Mouse (Mus musculus) liver, adult 2 months (tissue): ENCODE measurements around the gene Gm5741. TPM values are rescaled to one million over a fixed set of nuclear protein-coding genes. Genes with fewer than 3 reads are reported as not detected.
A peak's percentile ranks its signal among the peaks of the same experiment; 100 is the strongest.

Source experiments
- DNase-seq: peaks from one replicate; pipeline ENCODE4 v3.0.0-alpha.2; 2011; ENCODE audit warnings: low read depth, low spot score; ENCODE audit errors: extremely low read depth
- H3K27ac ChIP-seq: fragments of 200-500 bp; replicated peaks from 2 replicates; pipeline ENCODE4 v1.5.1; 2012; ENCODE audit warnings: low read depth, mild to moderate bottlenecking, control low read depth, inconsistent platforms, low read length; ENCODE audit not compliant: insufficient read depth
- H3K27me3 ChIP-seq: fragments of 200-500 bp; 2 replicates; pipeline ENCODE4 v1.6.1; 2012; ENCODE audit warnings: mild to moderate bottlenecking, moderate library complexity, low read length, inconsistent platforms; ENCODE audit not compliant: control insufficient read depth, insufficient read depth
- H3K36me3 ChIP-seq: fragments of 200-500 bp; 2 replicates; pipeline ENCODE4 v1.6.1; 2012; ENCODE audit warnings: low read length, inconsistent platforms; ENCODE audit not compliant: control insufficient read depth, insufficient read depth
- H3K4me1 ChIP-seq: fragments of 200-500 bp; 2 replicates; pipeline ENCODE4 v1.6.1; 2011; ENCODE audit warnings: low read length; ENCODE audit not compliant: control insufficient read depth, insufficient read depth
- H3K4me3 ChIP-seq: fragments of 200-500 bp; 2 replicates; pipeline ENCODE4 v1.5.1; 2011; ENCODE audit warnings: low read depth, mild to moderate bottlenecking, control low read depth, low read length, moderate library complexity; ENCODE audit not compliant: insufficient read depth
- H3K79me2 ChIP-seq: fragments of 200-500 bp; 2 replicates; pipeline ENCODE4 v1.6.1; 2012; ENCODE audit warnings: inconsistent platforms, mild to moderate bottlenecking, low read length, moderate library complexity; ENCODE audit not compliant: control insufficient read depth, insufficient read depth
- H3K9ac ChIP-seq: fragments of 200-500 bp; 2 replicates; pipeline ENCODE4 v1.6.1; 2012; ENCODE audit warnings: low read depth, mild to moderate bottlenecking, control low read depth, inconsistent platforms, low read length
- CTCF ChIP-seq: fragments of 200-500 bp; IDR thresholded peaks from 2 replicates; pipeline ENCODE4 v1.5.1; 2011; ENCODE audit warnings: low read depth, low read length, control low read depth
- POLR2A ChIP-seq: fragments of 200-500 bp; IDR thresholded peaks from 2 replicates; pipeline ENCODE4 v1.6.1; 2011; ENCODE audit warnings: low read length, control low read depth; ENCODE audit not compliant: insufficient read depth; ENCODE audit errors: extremely low read depth
- WGBS: fragments of 180-500 bp; shearing (Covaris S2); methylation state at CpG from one replicate; pipeline ENCODE4 v1.1.7; 2018; 5-methylcytosine and 5-hydroxymethylcytosine counted together
- polyA plus RNA-seq: library from polyadenylated mRNA; depleted of rRNA; stranded (reverse); fragments of >200 nt; gene quantifications from 2 replicates; pipeline ENCODE4 v1.2.3, GENCODE M21; 2012
- total RNA-seq: library from RNA; depleted of rRNA; stranded (reverse); fragments of >200 nt; gene quantifications from 2 replicates; pipeline ENCODE4 v1.2.3, GENCODE M21; 2014

Gm5741 gene
- total and polyA plus RNA-seq, 2 experiments: not detected

GRCm38 (mm10) chr8:85080532-85081215 is 12.9 kb upstream of the Gm5741 start, which contains the start of gene Wdr83os:
TSS of gene Wdr83os (plus strand) at chr8:85080740.
- peaks cover 7% of the 10 kb centered on the region for H3K36me3 ChIP-seq
- peak; percentile 76 for DNase-seq
- TF ChIP-seq POLR2A (no peak), CTCF (no peak)
- WGBS: under 1% methylated on average over 30 of the region's 30 CpGs
- H3K4me3 ChIP-seq: peak within 1 kb of the TSS; percentile 87
- peaks cover 5% of the 10 kb centered on the region; the same call in 1 of the 2 replicates for H3K79me2 ChIP-seq
- peak within 1 kb of the TSS; percentile 92 for H3K9ac ChIP-seq
- peaks cover 25% of the 10 kb centered on the region for H3K4me1 ChIP-seq
- H3K27me3 ChIP-seq: no peaks in the 10 kb centered on the region
- H3K27ac ChIP-seq: peak within 1 kb of the TSS; percentile 49

DNA sequence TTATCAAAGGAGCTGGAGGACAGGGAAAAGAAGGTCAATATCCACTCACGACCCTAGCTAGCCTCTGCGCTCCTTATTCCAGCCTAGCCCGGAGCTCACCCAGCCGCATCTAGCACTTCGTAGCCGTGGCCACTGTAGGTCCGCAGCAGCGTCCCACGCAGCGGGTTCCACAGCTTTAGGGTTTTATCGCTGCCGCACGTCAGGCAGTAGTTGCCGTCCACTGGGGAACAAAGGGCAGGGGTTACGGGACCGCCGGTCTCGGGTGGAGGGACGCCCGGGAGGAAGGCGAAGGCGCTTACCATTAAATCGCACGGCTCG is 12.4 kb upstream of the Gm5741 start:
- H3K4me1 ChIP-seq: peaks cover 25% of the 10 kb centered on the region
- peak overlapping the region; percentile 22 for H3K27ac ChIP-seq
- 0% methylated on average over 25 of the region's 25 CpGs for WGBS
- no peaks in the 10 kb centered on the region for H3K27me3 ChIP-seq
- H3K79me2 ChIP-seq: peaks cover 5% of the 10 kb centered on the region; the same call in 1 of the 2 replicates
- H3K4me3 ChIP-seq: peak overlapping the region; percentile 87
- TF ChIP-seq POLR2A (no peak), CTCF (no peak)
- peak overlapping the region; percentile 92 for H3K9ac ChIP-seq
- peaks cover 2% of the 10 kb centered on the region; the same call in 1 of the 2 replicates for H3K36me3 ChIP-seq
- DNase-seq: no peak

DNA sequence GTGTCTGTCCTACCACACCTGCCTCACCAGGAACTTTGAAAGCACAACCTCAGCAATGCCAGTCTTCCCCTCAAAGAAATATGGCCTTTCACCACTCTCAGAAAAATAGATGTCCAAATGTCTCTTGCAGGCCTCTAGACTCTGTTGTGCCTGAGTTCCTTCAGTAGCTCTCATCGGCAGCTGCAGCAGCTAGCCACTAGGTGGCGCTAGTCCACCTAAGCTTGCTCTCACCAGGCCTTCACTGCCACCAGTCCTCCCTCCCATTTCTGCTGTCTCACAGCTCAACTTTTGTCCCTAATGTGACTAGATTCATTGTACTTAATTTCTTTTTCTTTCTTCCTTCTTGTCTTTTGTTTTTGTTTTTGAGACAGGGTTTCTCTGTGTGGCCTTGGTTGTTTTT is 9.2 kb upstream of the Gm5741 start:
- Histone ChIP-seq H3K36me3 (peaks cover 2% of the 10 kb centered on the region; the same call in 1 of the 2 replicates), H3K79me2 (peaks cover 9% of the 10 kb centered on the region; the same call in 1 of the 2 replicates), H3K4me3 (no peak overlapping the region), H3K9ac (no peak overlapping the region), H3K27me3 (no peaks in the 10 kb centered on the region), H3K27ac (no peak overlapping the region), H3K4me1 (peaks cover 12% of the 10 kb centered on the region)
- peak; percentile 72 for DNase-seq
- 0% methylated on average over 2 of the region's 2 CpGs for WGBS
- TF ChIP-seq CTCF (peak; percentile 100), POLR2A (no peak)

GRCm38 (mm10) chr8:85076001-85076400 is 8.2 kb upstream of the Gm5741 start:
- Histone ChIP-seq H3K27me3 (no peaks in the 10 kb centered on the region), H3K4me3 (no peak overlapping the region), H3K4me1 (peaks cover 7% of the 10 kb centered on the region), H3K27ac (no peak overlapping the region), H3K36me3 (peaks cover 2% of the 10 kb centered on the region; the same call in 1 of the 2 replicates), H3K9ac (no peak overlapping the region), H3K79me2 (peaks cover 9% of the 10 kb centered on the region; the same call in 1 of the 2 replicates)
- DNase-seq: no peak
- WGBS: 82% methylated on average over 9 of the region's 9 CpGs
- TF ChIP-seq POLR2A (no peak), CTCF (peak; percentile 66)

DNA sequence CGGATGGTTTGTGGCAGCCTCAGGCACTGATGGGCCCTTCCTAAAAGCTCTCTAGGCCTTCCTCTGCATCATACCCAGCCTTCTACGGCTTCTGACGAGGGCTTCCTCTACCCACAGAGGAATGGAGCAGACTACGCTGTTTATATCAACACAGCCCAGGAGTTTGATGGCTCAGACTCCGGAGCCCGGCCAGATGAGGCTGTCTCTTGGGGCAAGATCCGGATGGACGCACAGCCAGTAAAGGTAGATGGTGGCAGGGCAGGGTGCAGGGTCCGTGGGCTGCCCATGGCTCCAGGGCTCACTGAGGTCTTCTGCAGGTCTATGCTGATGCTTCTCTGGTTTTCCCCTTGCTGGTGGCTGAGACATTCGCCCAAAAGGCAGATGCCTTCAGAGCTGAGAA is 6.8 kb upstream of the Gm5741 start:
- no peak for DNase-seq
- peaks cover 10% of the 10 kb centered on the region for H3K4me1 ChIP-seq
- no peak overlapping the region for H3K9ac ChIP-seq
- 95% methylated on average over 10 of the region's 10 CpGs for WGBS
- H3K27me3 ChIP-seq: no peaks in the 10 kb centered on the region
- TF ChIP-seq POLR2A (no peak), CTCF (no peak)
- no peak overlapping the region for H3K27ac ChIP-seq
- H3K79me2 ChIP-seq: peaks cover 9% of the 10 kb centered on the region; the same call in 1 of the 2 replicates
- H3K36me3 ChIP-seq: peaks cover 2% of the 10 kb centered on the region; the same call in 1 of the 2 replicates
- H3K4me3 ChIP-seq: no peak overlapping the region

DNA sequence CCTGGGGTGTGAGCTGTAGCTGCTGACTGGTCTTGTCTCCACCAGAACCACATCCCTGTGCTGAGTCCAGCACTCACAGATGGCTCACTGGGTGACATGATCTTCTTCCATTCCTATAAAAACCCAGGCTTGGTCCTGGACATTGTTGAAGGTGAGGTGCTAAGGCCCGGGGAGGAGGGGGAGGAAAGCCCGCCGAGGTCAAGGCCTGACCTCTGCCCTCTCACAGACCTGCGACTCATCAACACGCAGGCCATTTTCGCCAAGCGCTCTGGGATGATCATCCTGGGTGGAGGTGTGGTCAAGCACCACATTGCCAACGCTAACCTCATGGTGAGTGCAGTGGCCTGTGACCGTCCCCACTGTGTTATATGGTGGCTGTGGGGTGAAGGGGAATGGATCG is 6.4 kb upstream of the Gm5741 start:
- DNase-seq: no peak
- Histone ChIP-seq H3K9ac (no peak overlapping the region), H3K27me3 (no peaks in the 10 kb centered on the region), H3K27ac (no peak overlapping the region), H3K36me3 (peaks cover 2% of the 10 kb centered on the region; the same call in 1 of the 2 replicates), H3K4me3 (no peak overlapping the region), H3K4me1 (peaks cover 7% of the 10 kb centered on the region), H3K79me2 (peaks cover 9% of the 10 kb centered on the region; the same call in 1 of the 2 replicates)
- TF ChIP-seq CTCF: no peak
- no peak for TF ChIP-seq POLR2A
- WGBS: 67% methylated on average over 10 of the region's 10 CpGs
